Mouse (Mus musculus): Measurements from ENCODE around the gene Cit. TPM values are rescaled to one million over a fixed set of nuclear protein-coding genes. Genes with fewer than 3 reads are reported as not detected.
A peak's percentile ranks its signal among the peaks of the same experiment; 100 is the strongest.

Gene Cit
- polyA plus RNA-seq, 1 experiment, result 14.1 TPM

DNA sequence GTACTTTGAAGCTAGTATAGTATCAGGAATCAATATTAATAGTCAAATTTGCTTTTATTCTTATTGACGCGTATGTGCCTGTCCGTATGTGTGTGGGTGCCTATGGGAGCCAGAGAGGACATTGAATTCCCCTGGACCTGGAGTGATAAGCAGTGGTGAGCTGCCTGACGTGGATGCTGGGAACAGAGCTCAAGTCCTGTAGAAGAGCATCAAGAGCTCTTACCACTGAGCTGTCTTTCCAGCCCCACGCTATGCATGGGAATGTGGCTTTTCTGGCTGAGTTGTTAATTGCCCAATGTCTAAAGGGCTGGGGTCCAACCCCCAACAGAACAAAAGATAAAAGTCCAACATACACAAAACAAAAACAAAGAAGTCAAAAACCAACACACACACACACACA, 131.4 kb downstream of the Cit start:
- Histone ChIP-seq H3K27ac (ENCODE audit: control insufficient read depth, insufficient read depth, low read length) (no peak overlapping the region), H3K4me3 (ENCODE audit: control insufficient read depth, insufficient read depth, low read length) (no peak overlapping the region), H3K36me3 (ENCODE audit: control insufficient read depth, insufficient read depth, low read length) (peaks cover 11% of the 10 kb centered on the region; the same call in 1 of the 2 replicates), H3K27me3 (ENCODE audit: control insufficient read depth, insufficient read depth, low read length) (no peaks in the 10 kb centered on the region), H3K4me1 (replicated peaks; ENCODE audit: control insufficient read depth, insufficient read depth, low read length) (no peaks in the 10 kb centered on the region)
- 97% methylated on average over 5 of the region's 5 CpGs for WGBS
- DNase-seq, result no peak
- TF ChIP-seq POLR2A (IDR thresholded peaks at IDR 0.05; ENCODE audit: control insufficient read depth, extremely low read depth, insufficient read depth, low read length, poor library complexity) (no peak), CTCF (IDR thresholded peaks at IDR 0.05; ENCODE audit: borderline replicate concordance, control insufficient read depth, extremely low read depth, insufficient read depth, low read length, poor library complexity) (no peak)

GRCm38 (mm10) chr5:115977266-115977665, 132.2 kb downstream of the Cit start:
- Histone ChIP-seq H3K27me3 (ENCODE audit: control insufficient read depth, insufficient read depth, low read length) (no peaks in the 10 kb centered on the region), H3K4me3 (ENCODE audit: control insufficient read depth, insufficient read depth, low read length) (no peak overlapping the region), H3K36me3 (ENCODE audit: control insufficient read depth, insufficient read depth, low read length) (peaks cover 11% of the 10 kb centered on the region; the same call in 1 of the 2 replicates), H3K27ac (ENCODE audit: control insufficient read depth, insufficient read depth, low read length) (no peak overlapping the region), H3K4me1 (replicated peaks; ENCODE audit: control insufficient read depth, insufficient read depth, low read length) (no peaks in the 10 kb centered on the region)
- TF ChIP-seq POLR2A (IDR thresholded peaks at IDR 0.05; ENCODE audit: control insufficient read depth, extremely low read depth, insufficient read depth, low read length, poor library complexity) (no peak), CTCF (IDR thresholded peaks at IDR 0.05; ENCODE audit: borderline replicate concordance, control insufficient read depth, extremely low read depth, insufficient read depth, low read length, poor library complexity) (no peak)
- WGBS, result 85% methylated on average over 10 of the region's 10 CpGs
- DNase-seq, result no peak

GRCm38 (mm10) chr5:115977757-115978156, 132.7 kb downstream of the Cit start:
- Histone ChIP-seq H3K4me1 (replicated peaks; ENCODE audit: control insufficient read depth, insufficient read depth, low read length) (no peaks in the 10 kb centered on the region), H3K27ac (ENCODE audit: control insufficient read depth, insufficient read depth, low read length) (no peak overlapping the region), H3K4me3 (ENCODE audit: control insufficient read depth, insufficient read depth, low read length) (no peak overlapping the region), H3K36me3 (ENCODE audit: control insufficient read depth, insufficient read depth, low read length) (peaks cover 11% of the 10 kb centered on the region; the same call in 1 of the 2 replicates), H3K27me3 (ENCODE audit: control insufficient read depth, insufficient read depth, low read length) (no peaks in the 10 kb centered on the region)
- no peak for TF ChIP-seq POLR2A (IDR thresholded peaks at IDR 0.05; ENCODE audit: control insufficient read depth, extremely low read depth, insufficient read depth, low read length, poor library complexity)
- no peak for TF ChIP-seq CTCF (IDR thresholded peaks at IDR 0.05; ENCODE audit: borderline replicate concordance, control insufficient read depth, extremely low read depth, insufficient read depth, low read length, poor library complexity)
- no peak for DNase-seq
- WGBS, result 77% methylated on average over 10 of the region's 10 CpGs

DNA sequence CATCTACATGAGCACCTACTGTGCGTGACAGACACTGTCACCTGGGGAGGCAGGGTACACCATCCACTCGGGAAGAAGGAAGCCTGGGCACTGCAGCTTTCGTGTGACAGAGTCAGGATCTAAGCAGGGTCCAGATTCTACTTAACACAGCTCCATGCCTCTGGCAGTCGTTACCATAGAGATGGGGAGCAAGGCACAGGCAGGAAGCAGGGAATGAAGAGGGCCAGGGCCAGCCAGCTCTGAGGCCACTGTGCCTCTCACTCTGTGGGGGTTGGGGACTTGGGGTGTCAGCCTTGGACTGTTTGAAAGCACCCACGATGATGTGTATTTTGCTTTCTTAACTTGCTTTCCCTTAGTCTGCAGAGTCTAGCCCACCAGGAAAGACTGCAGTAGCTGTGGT, 133.2 kb downstream of the Cit start:
- TF ChIP-seq POLR2A (IDR thresholded peaks at IDR 0.05; ENCODE audit: control insufficient read depth, extremely low read depth, insufficient read depth, low read length, poor library complexity) (no peak), CTCF (IDR thresholded peaks at IDR 0.05; ENCODE audit: borderline replicate concordance, control insufficient read depth, extremely low read depth, insufficient read depth, low read length, poor library complexity) (no peak)
- H3K36me3 ChIP-seq (ENCODE audit: control insufficient read depth, insufficient read depth, low read length), result peaks cover 11% of the 10 kb centered on the region; the same call in 1 of the 2 replicates
- H3K27me3 ChIP-seq (ENCODE audit: control insufficient read depth, insufficient read depth, low read length), result no peaks in the 10 kb centered on the region
- no peaks in the 10 kb centered on the region for H3K4me1 ChIP-seq (replicated peaks; ENCODE audit: control insufficient read depth, insufficient read depth, low read length)
- no peak for DNase-seq
- 90% methylated on average over 5 of the region's 5 CpGs for WGBS
- H3K27ac ChIP-seq (ENCODE audit: control insufficient read depth, insufficient read depth, low read length), result no peak overlapping the region
- no peak overlapping the region for H3K4me3 ChIP-seq (ENCODE audit: control insufficient read depth, insufficient read depth, low read length)

DNA sequence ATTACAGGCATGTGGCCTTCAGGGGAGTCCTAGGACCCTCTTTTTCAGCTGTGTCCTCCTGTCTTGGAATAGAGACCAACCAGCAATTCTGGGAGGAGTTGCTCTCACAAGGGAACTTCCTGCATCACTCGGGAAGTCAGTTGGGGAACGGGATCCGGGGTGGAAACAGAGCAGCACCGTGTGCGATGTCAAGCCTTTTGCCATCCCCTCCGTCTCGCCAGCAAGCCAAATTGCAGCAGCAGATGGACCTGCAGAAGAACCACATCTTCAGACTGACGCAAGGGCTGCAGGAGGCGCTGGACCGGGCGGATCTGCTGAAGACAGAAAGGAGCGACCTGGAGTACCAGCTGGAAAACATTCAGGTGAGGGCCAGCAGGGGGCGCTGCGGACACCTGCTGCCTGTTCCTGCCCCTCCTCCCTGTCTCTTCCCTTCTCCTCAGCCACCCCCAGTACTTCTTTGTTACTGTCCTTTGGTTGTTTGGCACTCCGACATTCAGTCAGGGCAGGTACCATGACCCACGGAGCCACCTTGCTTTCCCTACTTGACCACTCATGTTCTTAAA, 134.1 kb downstream of the Cit start:
- WGBS, result 89% methylated on average over 16 of the region's 16 CpGs
- peak; percentile 10 for DNase-seq
- Histone ChIP-seq H3K27ac (ENCODE audit: control insufficient read depth, insufficient read depth, low read length) (no peak overlapping the region), H3K4me1 (replicated peaks; ENCODE audit: control insufficient read depth, insufficient read depth, low read length) (no peaks in the 10 kb centered on the region), H3K4me3 (ENCODE audit: control insufficient read depth, insufficient read depth, low read length) (no peak overlapping the region), H3K27me3 (ENCODE audit: control insufficient read depth, insufficient read depth, low read length) (no peaks in the 10 kb centered on the region), H3K36me3 (ENCODE audit: control insufficient read depth, insufficient read depth, low read length) (peaks cover 11% of the 10 kb centered on the region)
- TF ChIP-seq CTCF (IDR thresholded peaks at IDR 0.05; ENCODE audit: borderline replicate concordance, control insufficient read depth, extremely low read depth, insufficient read depth, low read length, poor library complexity) (peak; percentile 71; the same call in 1 of the 2 replicates), POLR2A (IDR thresholded peaks at IDR 0.05; ENCODE audit: control insufficient read depth, extremely low read depth, insufficient read depth, low read length, poor library complexity) (no peak)

DNA sequence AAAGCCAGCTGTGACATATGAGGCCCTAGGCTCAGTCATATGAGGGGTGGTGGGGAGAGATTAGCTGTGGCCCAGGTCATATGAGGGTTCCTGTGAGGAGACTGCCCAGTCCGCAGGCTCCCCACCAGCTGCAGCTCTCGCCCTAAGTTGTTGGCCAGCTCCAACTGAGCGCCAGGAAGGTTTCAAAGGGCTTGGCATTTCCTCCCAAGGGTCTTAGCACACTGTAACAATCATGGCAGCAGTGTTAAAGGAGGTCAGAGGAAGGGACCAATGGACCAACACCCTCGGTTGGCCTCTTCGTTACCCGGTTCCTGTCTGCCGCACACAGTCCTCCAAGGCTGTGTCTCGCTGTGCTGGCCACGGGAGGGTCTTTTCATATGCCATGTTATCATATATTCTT, 135.5 kb downstream of the Cit start:
- TF ChIP-seq POLR2A (IDR thresholded peaks at IDR 0.05; ENCODE audit: control insufficient read depth, extremely low read depth, insufficient read depth, low read length, poor library complexity) (no peak), CTCF (IDR thresholded peaks at IDR 0.05; ENCODE audit: borderline replicate concordance, control insufficient read depth, extremely low read depth, insufficient read depth, low read length, poor library complexity) (no peak)
- Histone ChIP-seq H3K4me1 (replicated peaks; ENCODE audit: control insufficient read depth, insufficient read depth, low read length) (no peaks in the 10 kb centered on the region), H3K4me3 (ENCODE audit: control insufficient read depth, insufficient read depth, low read length) (no peak overlapping the region), H3K36me3 (ENCODE audit: control insufficient read depth, insufficient read depth, low read length) (peaks cover 3% of the 10 kb centered on the region; the same call in 1 of the 2 replicates), H3K27ac (ENCODE audit: control insufficient read depth, insufficient read depth, low read length) (no peak overlapping the region), H3K27me3 (ENCODE audit: control insufficient read depth, insufficient read depth, low read length) (no peaks in the 10 kb centered on the region)
- no peak for DNase-seq
- 95% methylated on average over 9 of the region's 9 CpGs for WGBS
